Comparison of ENCODE assay signal across 30 mouse cellular contexts in the genomic region with DNA sequence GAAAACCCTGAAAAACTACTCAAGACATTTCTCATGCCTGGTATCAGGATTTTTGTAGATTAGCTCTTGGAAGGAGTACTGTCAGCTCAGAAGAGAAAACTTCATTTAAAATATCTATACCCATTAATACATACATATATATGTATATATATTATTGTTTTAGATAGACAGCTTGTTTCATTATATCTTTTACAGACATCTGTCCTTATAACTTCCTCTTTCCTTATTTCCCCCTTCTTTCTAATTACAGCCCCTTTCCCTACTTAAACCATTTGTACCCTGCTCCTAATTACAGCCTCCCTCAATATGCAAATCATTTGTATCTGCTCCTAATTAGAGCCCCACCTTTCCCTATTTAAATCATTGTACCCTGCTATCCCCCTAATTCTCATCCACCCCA.
"Had no signal": no experiment of that assay in that cellular context is flagged by ENCODE, and none has a peak within 500 bp of the region (broad histone marks: within the 10 kb centered on the region; RNA-seq: fewer than 3 reads in every experiment).

No protein-coding gene starts in this region.

- DNase-seq: left cerebral cortex, postnatal 4 days; liver; liver, embryonic 13.5 days; liver, postnatal 0 days; lung, adult 18-20 months; lung, adult 2 months; lung, embryonic 14.5 days; lung, postnatal 10 days; lung, postnatal 14 days; lung, postnatal 36 days; lung, postnatal 4 days; midbrain, embryonic 14.5 days had no signal

- ATAC-seq: liver, embryonic 12.5 days; liver, postnatal 0 days; lung, postnatal 0 days; midbrain, embryonic 13.5 days; midbrain, embryonic 15.5 days; midbrain, embryonic 16.5 days had no signal

- H3K9ac ChIP-seq: limb, embryonic 12.5 days; limb, embryonic 13.5 days; limb, embryonic 15.5 days; liver, embryonic 12.5 days; liver, embryonic 13.5 days; liver, embryonic 14.5 days; liver, embryonic 15.5 days; liver, postnatal 0 days; lung, embryonic 14.5 days; lung, embryonic 15.5 days; midbrain, embryonic 12.5 days; midbrain, embryonic 13.5 days; midbrain, embryonic 15.5 days; neural tube, embryonic 12.5 days had no signal

- H3K9me3 ChIP-seq: limb, embryonic 10.5 days; liver, embryonic 12.5 days; liver, embryonic 13.5 days; liver, embryonic 15.5 days; lung, embryonic 15.5 days; megakaryocyte, embryonic 14.5 days had no signal

- H3K4me1 ChIP-seq: limb, embryonic 10.5 days; limb, embryonic 12.5 days; limb, embryonic 13.5 days; limb, embryonic 15.5 days; liver, embryonic 12.5 days; liver, embryonic 13.5 days; liver, embryonic 15.5 days; lung, embryonic 15.5 days; midbrain, embryonic 10.5 days; midbrain, embryonic 12.5 days; midbrain, embryonic 13.5 days; midbrain, embryonic 15.5 days; neural tube, embryonic 12.5 days had no signal

- H3K4me3 ChIP-seq: limb, embryonic 10.5 days; limb, embryonic 12.5 days; limb, embryonic 13.5 days; limb, embryonic 15.5 days; liver, embryonic 12.5 days; liver, embryonic 13.5 days; liver, embryonic 15.5 days; lung, embryonic 15.5 days; megakaryocyte, embryonic 14.5 days; midbrain, embryonic 10.5 days; midbrain, embryonic 12.5 days; midbrain, embryonic 13.5 days; midbrain, embryonic 15.5 days; myocyte; neural tube, embryonic 12.5 days had no signal

- H3K27ac ChIP-seq: limb, embryonic 10.5 days; limb, embryonic 12.5 days; limb, embryonic 13.5 days; limb, embryonic 15.5 days; liver, embryonic 12.5 days; liver, embryonic 13.5 days; liver, embryonic 14.5 days; liver, embryonic 15.5 days; lung, embryonic 15.5 days; macrophage; midbrain, embryonic 10.5 days; midbrain, embryonic 12.5 days; midbrain, embryonic 13.5 days; midbrain, embryonic 15.5 days; neural tube, embryonic 12.5 days had no signal

- H3K27me3 ChIP-seq: limb, embryonic 12.5 days; limb, embryonic 13.5 days; limb, embryonic 15.5 days; liver, embryonic 12.5 days; liver, embryonic 13.5 days; liver, embryonic 15.5 days; lung, embryonic 15.5 days; megakaryocyte, embryonic 14.5 days; midbrain, embryonic 12.5 days; midbrain, embryonic 13.5 days; midbrain, embryonic 15.5 days; neural tube, embryonic 12.5 days had no signal
